Mouse (Mus musculus): ENCODE data around the gene Mettl23.
"Not testable (repeated sequence)": the region's sequence is repeated elsewhere in the genome, so short reads cannot be mapped to it uniquely, and the experiment has no call there.

The Mettl23 gene

GRCm38 (mm10) chr11:116880839-116881238 lies 37.8 kb downstream of the Mettl23 start:
- DNase-seq (ENCODE audit: low spot score in 2 of 2), result no peak

DNA sequence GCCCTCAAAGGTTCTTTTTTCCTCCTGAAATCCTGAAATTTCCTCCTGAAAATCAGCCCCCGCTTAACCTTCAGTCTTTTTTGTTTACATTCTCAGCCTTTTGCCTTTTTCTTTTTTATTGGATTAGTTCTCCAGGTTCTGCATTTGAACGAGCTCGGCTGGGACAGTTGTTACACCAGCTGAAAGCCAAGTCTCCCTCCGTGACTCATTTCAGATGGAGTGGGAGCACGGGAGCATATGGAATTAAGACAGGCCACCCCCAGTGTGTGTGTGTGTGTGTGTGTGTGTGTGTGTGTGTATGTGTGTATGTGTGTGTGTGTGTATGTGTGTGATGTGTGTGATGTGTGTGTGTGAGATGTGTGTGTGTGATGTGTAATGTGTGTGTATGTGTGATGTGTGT lies 38.4 kb downstream of the Mettl23 start:
- DNase-seq (ENCODE audit: low spot score in 2 of 2), result no peak

- DNase-seq (ENCODE audit: low spot score in 2 of 2), result no peak
Measured at GRCm38 (mm10) chr11:116882446-116882845, 39.4 kb downstream of the Mettl23 start.

DNA sequence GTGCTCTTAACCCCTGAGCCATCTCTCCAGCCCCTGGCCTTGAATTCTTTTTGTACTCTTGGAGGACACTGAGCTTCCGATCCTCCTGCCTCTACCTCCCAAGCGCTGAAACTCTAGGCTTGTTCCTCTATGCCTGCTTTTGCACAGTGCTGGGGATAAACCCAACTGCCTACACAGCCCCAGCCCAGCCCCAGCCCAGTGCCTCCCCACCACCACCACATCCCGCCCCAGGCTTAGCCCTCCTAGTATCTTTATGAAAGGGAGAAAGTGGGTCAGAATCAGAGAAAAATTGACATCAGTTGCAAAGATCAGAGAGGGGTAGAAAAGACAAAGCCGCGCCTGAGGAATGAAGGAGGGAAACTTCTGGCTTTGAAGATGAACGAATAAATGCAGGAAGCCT lies 41.0 kb downstream of the Mettl23 start:
- DNase-seq (ENCODE audit: low spot score in 2 of 2), result no peak

GRCm38 (mm10) chr11:116885275-116886151 lies 42.4 kb downstream of the Mettl23 start:
- peak; percentile 80 to 85 for DNase-seq (ENCODE audit: low spot score in 2 of 2)

- DNase-seq (ENCODE audit: low spot score in 2 of 2), result no peak
Measured at GRCm38 (mm10) chr11:116887136-116887535, 44.1 kb downstream of the Mettl23 start.

DNA sequence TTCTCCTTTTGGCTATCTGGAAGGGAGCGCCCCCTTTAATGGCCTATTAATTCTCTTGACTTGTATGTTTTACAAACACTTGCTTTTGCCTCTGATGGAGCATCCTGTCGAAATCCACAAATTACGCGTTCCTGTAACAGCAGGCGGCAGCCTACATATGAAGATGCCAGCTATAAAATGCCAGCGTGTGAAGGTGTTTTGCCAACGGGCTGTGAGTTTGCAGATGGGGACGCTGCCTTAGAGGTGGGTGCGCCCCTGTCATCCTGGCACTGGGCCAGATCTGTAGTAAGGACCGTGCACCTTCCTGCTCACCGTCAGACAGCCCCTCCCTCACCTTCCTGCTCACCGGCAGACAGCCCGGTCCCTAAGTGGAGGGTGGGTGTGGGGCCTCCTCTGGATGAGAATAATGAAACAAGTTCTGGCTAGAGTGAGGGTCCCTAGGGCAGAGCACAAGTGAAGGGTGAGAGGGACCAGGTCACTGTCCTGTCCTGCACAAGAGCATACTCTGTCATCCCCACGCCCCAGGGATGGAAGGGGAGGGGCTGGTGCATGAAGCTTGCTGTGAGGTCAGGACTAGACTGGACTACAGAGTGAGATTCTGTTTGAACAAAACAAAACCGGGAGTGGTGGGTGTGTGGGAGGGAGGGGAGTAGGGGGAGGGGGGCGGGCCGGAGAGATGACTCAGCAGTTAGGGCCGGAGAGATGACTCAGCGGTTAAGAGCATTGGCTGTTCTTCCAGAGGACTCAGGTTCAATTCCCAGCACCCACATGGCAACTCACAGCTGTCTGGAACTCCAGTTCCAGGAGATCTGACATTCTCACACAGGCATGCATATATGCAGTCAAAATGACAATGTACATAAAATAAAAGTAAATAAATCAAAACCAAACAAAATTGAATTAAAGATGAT lies 50.7 kb downstream of the Mettl23 start:
- no peak for DNase-seq (ENCODE audit: low spot score in 2 of 2)

DNA sequence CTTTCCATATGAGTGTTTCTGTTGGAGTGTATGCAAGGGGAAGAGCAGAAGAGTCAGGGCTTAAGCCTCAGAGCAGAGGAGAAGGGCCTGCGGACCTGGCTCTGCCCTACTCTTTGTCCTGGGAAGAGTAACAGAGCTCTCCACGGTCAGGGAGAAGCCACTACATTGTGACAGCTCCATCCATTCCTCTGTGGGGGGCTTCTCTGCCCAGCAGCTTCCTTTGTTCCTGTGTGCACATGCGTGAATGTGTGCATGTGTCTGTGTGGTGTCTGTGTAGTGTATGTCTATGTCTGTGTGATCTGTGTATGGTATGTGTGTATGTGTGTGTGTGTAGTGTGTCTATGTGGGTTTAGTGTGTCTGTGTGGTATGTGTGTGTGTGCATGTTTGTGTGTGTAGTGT lies 52.3 kb downstream of the Mettl23 start:
- no peak for DNase-seq (ENCODE audit: low spot score in 2 of 2)

DNA sequence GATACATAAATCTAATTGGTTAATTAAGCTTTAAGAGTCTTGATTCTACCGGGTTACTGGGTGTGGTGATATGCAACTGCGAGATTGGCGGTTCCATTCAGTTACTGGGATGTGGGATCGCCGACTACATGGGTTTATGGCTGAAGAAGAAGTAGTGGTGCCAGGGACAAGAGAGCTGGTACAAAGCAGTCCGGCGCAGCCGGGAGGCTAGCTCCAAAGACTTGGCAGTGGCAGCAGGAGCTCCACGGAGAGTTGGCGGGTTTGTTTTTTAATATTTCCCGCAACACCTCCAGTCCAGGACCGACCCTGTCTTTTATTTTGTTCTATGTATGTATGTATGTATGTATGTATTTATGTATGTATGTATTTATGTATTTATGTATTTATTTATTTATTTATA lies 56.2 kb downstream of the Mettl23 start:
- no peak for DNase-seq (ENCODE audit: low spot score in 2 of 2)

DNA sequence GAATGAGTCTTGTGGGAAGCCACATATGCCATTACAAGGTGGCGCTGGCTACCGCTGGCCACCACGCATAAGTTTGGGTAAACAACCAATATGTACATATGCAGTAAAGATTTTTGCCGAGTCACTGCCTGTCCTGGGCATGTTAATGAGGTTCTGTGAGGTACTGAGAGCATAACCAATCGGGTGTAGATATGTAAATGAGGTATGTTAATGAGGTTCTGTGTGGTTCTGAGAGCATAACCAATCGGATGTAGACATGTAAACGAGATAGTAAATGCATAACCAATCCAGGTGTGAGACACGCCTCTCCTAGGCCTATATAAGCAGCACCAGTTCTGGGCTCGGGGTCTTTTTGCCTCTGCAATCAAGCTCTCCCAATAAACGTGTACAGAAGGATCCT lies 59.5 kb downstream of the Mettl23 start:
- not testable (repeated sequence) for DNase-seq (ENCODE audit: low spot score in 2 of 2)
